Mouse (Mus musculus) CH12.LX (cell line): Measurements from ENCODE around the gene Plch1.

ENCODE experiments used
- CHD2 ChIP-seq: IDR thresholded peaks from 2 replicates; pipeline ENCODE4 v1.6.1; 2011; ENCODE audit warnings: low read length, improper control_type of control experiment
- CTCF ChIP-seq, 2 experiments: IDR thresholded peaks in 1 of 2; conservative IDR thresholded peaks in 1 of 2; 2 replicates each; pipeline ENCODE4 v1.5.1; 2011 to 2012; ENCODE audit warnings: low read depth in 2 of 2, low read length in 2 of 2, improper control_type of control experiment in 1 of 2, inconsistent platforms in 1 of 2, mild to moderate bottlenecking in 1 of 2, moderate library complexity in 1 of 2
- ELF1 ChIP-seq: IDR thresholded peaks from 2 replicates; pipeline ENCODE4 v1.6.1; 2014; ENCODE audit warnings: low read depth, mild to moderate bottlenecking, inconsistent platforms, low read length, improper control_type of control experiment
- ETS1 ChIP-seq: conservative IDR thresholded peaks from 2 replicates; pipeline ENCODE4 v1.6.1; 2012; ENCODE audit warnings: low read depth, mild to moderate bottlenecking, inconsistent platforms, low read length, improper control_type of control experiment, moderate library complexity
- GABPA ChIP-seq: IDR thresholded peaks from 2 replicates; pipeline ENCODE4 v1.6.1; 2012; ENCODE audit warnings: low read depth, low read length, improper control_type of control experiment, inconsistent platforms; ENCODE audit not compliant: insufficient replicate concordance
- HCFC1 ChIP-seq: IDR thresholded peaks from 2 replicates; pipeline ENCODE4 v1.6.1; 2012; ENCODE audit warnings: low read depth, mild to moderate bottlenecking, inconsistent platforms, low read length, improper control_type of control experiment
- MAX ChIP-seq: IDR thresholded peaks from 2 replicates; pipeline ENCODE4 v1.6.1; 2011; ENCODE audit warnings: low read length, improper control_type of control experiment
- PAX5 ChIP-seq: IDR thresholded peaks from 2 replicates; pipeline ENCODE4 v1.6.1; 2012; ENCODE audit warnings: low read length, inconsistent platforms, mixed read lengths
- POLR2A ChIP-seq: IDR thresholded peaks from 2 replicates; pipeline ENCODE4 v1.6.1; 2011; ENCODE audit warnings: low read depth, mild to moderate bottlenecking, improper control_type of control experiment, low read length
- POLR2AphosphoS2 ChIP-seq: IDR thresholded peaks from 2 replicates; pipeline ENCODE4 v1.6.1; 2011; ENCODE audit warnings: low read depth, low read length, improper control_type of control experiment
- RAD21 ChIP-seq: IDR thresholded peaks from 2 replicates; pipeline ENCODE4 v1.6.1; 2011; ENCODE audit warnings: low read depth, mild to moderate bottlenecking, low read length, improper control_type of control experiment, moderate library complexity
- SIN3A ChIP-seq: IDR thresholded peaks from 2 replicates; pipeline ENCODE4 v1.6.1; 2012; ENCODE audit warnings: low read length, improper control_type of control experiment, inconsistent platforms

DNA sequence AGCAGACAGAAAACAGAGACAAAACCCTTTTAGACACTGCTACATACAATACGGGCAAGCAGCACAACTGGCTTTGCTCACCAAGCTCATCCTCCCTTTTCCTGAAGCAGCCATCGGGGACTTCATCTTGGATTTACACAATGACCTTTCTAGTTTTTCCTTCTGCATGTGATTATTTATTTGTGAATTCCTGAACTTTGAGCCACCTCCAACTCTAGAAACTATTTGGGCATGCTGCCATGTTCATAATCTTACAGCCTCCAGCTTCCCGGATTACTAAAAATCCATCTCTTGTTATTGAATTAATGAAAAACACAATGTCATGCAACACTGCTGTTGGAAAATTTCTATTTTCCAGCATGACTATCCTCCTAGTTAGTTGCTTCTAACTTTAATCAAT lies 84.1 kb downstream of the Plch1 start:
- no peak for TF ChIP-seq POLR2AphosphoS2
- TF ChIP-seq HCFC1, result no peak
- no peak for TF ChIP-seq MAX
- no peak for TF ChIP-seq PAX5
- no peak for TF ChIP-seq ELF1
- no peak for TF ChIP-seq ETS1
- no peak for TF ChIP-seq CTCF (conservative IDR thresholded peaks at IDR 0.05 in 1 of 2, IDR thresholded peaks at IDR 0.05 in 1 of 2; ENCODE audit: low read depth in 2 of 2, low read length in 2 of 2)
- no peak for TF ChIP-seq GABPA
- TF ChIP-seq RAD21, result no peak
- TF ChIP-seq POLR2A, result no peak
- TF ChIP-seq CHD2, result no peak
- no peak for TF ChIP-seq SIN3A
